Mouse (Mus musculus): ENCODE data around the gene Actn2. TPM values are rescaled to one million over a fixed set of nuclear protein-coding genes. Genes with fewer than 3 reads are reported as not detected.

Gene Actn2
- polyA plus RNA-seq, 1 experiment = not detected

DNA sequence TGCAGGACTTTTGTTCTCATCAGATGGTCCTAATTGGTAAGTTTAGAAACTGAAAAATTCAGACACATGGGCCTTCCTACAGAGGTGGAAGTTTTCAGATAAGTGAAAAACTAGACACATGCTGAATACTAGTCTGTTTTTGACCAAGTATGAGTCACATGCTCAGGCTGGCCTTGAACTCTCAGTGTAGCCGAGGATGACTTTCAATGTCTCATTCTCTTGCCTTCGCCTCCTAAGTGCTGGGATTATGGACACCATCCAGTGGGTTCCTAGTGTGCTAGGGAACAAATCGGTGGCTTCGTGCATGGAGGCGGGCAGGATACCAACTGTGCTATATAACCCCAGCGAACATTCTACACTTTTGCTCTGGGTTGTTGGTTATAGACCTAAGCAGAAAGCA lies 13.0 kb downstream of the Actn2 start:
- H3K4me3 ChIP-seq (ENCODE audit: insufficient read depth, low read depth, low read length) = no peak overlapping the region
- peaks cover 13% of the 10 kb centered on the region for H3K4me1 ChIP-seq (ENCODE audit: control insufficient read depth, insufficient read depth, low read length)
- WGBS = 87% methylated on average over 6 of the region's 6 CpGs
- TF ChIP-seq POLR2A (IDR thresholded peaks at IDR 0.05; ENCODE audit: insufficient read depth, low read depth, low read length) (no peak), CTCF (IDR thresholded peaks at IDR 0.05; ENCODE audit: insufficient read depth, low read depth, low read length) (no peak)
- H3K27ac ChIP-seq (ENCODE audit: insufficient read depth, low read depth, low read length) = no peak overlapping the region

DNA sequence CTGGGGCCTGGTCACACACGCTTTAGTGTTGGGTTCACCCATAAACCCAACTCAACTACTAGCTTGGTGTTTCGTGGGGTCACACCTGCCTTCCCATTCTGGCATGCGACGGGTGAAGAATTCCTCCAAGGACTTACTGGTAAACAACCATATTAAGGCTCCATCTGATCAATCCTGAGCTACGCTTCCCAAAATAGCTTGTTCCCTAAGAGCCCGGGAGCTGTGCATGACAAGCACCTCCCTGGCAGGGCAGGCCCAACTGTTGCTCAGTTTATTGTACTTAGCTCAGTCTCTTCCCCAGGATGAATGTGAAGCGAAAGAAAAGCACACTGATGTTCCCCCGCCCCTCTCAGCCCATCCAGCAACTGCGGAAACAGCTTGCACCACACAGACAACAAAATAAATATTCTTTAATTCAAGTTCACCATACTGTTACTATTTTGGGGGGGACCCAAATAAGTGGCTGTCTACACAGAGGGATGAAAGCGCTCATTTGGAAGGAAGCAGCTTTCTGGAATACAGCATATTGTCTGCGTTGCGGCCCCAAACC lies 17.4 kb downstream of the Actn2 start:
- Histone ChIP-seq H3K27ac (ENCODE audit: insufficient read depth, low read depth, low read length) (0 out of 2 replicates have a peak overlapping the region, but pooled peaks have one; percentile 12), H3K4me3 (ENCODE audit: insufficient read depth, low read depth, low read length) (no peak overlapping the region), H3K4me1 (ENCODE audit: control insufficient read depth, insufficient read depth, low read length) (peaks cover 23% of the 10 kb centered on the region)
- TF ChIP-seq CTCF (IDR thresholded peaks at IDR 0.05; ENCODE audit: insufficient read depth, low read depth, low read length) = no peak
- no peak for TF ChIP-seq POLR2A (IDR thresholded peaks at IDR 0.05; ENCODE audit: insufficient read depth, low read depth, low read length)
- WGBS = 38% methylated on average over 12 of the region's 12 CpGs

DNA sequence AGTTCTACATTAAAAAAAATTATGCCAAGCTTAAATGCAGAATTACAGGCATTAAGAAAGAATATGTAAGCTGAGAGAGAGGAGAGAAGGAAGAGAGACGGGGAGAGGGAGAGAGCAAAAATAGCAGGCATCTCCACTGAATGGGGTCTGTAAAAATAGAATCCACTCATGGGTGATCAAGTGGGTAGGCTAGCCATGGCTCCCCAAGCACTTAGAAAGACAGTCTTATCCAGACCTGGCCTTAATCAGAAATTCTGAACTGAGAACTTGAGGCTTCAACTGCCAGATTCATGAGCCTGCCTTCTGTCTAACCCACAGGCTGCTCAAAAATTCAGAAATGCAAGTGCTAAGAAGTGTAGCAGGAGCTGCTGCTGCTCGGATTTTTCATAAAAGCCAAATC lies 20.4 kb downstream of the Actn2 start:
- H3K4me1 ChIP-seq (ENCODE audit: control insufficient read depth, insufficient read depth, low read length) = peaks cover 27% of the 10 kb centered on the region
- no peak for TF ChIP-seq CTCF (IDR thresholded peaks at IDR 0.05; ENCODE audit: insufficient read depth, low read depth, low read length)
- no peak for TF ChIP-seq POLR2A (IDR thresholded peaks at IDR 0.05; ENCODE audit: insufficient read depth, low read depth, low read length)
- no peak overlapping the region for H3K4me3 ChIP-seq (ENCODE audit: insufficient read depth, low read depth, low read length)
- WGBS = 49% methylated on average over 2 of the region's 2 CpGs
- no peak overlapping the region for H3K27ac ChIP-seq (ENCODE audit: insufficient read depth, low read depth, low read length)

DNA sequence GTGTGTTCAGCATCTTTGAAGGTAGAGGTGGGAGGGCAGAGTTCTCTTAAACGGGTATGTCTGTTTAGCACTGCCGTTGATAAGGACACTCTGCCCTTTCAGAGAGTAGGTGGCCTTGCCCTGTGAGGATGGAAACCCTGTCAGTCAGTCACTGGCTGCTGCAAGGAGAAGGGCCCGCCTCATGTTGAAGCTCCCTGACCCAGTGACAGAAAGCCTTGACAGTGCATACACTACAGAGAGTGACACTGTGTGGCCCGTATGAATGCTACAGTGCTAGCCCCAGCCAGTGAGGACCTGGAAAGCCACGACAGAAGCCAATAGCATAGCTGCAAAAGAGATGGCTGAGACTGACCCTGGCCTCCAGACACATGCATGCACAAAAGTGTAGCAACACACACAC lies 22.5 kb downstream of the Actn2 start:
- TF ChIP-seq CTCF (IDR thresholded peaks at IDR 0.05; ENCODE audit: insufficient read depth, low read depth, low read length) (no peak), POLR2A (IDR thresholded peaks at IDR 0.05; ENCODE audit: insufficient read depth, low read depth, low read length) (no peak)
- Histone ChIP-seq H3K4me3 (ENCODE audit: insufficient read depth, low read depth, low read length) (no peak overlapping the region), H3K4me1 (ENCODE audit: control insufficient read depth, insufficient read depth, low read length) (peaks cover 19% of the 10 kb centered on the region), H3K27ac (ENCODE audit: insufficient read depth, low read depth, low read length) (no peak overlapping the region)
- 77% methylated on average over 5 of the region's 5 CpGs for WGBS

DNA sequence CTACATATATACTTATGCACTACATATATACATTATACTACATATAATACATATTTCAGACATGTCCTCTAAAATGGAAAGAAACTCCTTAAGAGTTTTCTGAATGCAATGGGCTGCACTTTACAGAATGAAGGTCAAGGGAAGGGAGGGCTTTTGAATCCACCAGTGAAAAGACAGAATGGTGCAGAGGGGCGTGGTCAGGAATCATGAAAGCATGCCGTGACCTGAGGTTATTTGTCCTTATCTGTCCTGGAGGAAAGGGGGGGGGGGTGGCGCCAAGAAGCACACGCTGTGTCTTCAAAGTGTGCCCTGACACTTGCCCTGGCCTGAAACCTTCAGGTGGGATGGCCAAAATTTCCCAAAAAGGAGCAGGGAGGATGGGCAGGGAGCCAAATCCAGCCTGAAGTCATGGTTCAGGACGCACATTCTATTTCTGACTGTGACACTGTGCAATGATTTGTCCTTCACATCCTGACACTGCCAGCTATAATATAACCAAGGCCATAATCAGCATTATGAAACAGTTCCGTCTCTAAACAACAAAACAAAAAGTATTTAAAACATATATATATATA lies 23.3 kb downstream of the Actn2 start:
- peaks cover 14% of the 10 kb centered on the region; the same call in 1 of the 2 replicates for H3K4me1 ChIP-seq (ENCODE audit: control insufficient read depth, insufficient read depth, low read length)
- TF ChIP-seq CTCF (IDR thresholded peaks at IDR 0.05; ENCODE audit: insufficient read depth, low read depth, low read length) (no peak), POLR2A (IDR thresholded peaks at IDR 0.05; ENCODE audit: insufficient read depth, low read depth, low read length) (no peak)
- 81% methylated on average over 6 of the region's 6 CpGs for WGBS
- no peak overlapping the region for H3K27ac ChIP-seq (ENCODE audit: insufficient read depth, low read depth, low read length)
- no peak overlapping the region for H3K4me3 ChIP-seq (ENCODE audit: insufficient read depth, low read depth, low read length)

DNA sequence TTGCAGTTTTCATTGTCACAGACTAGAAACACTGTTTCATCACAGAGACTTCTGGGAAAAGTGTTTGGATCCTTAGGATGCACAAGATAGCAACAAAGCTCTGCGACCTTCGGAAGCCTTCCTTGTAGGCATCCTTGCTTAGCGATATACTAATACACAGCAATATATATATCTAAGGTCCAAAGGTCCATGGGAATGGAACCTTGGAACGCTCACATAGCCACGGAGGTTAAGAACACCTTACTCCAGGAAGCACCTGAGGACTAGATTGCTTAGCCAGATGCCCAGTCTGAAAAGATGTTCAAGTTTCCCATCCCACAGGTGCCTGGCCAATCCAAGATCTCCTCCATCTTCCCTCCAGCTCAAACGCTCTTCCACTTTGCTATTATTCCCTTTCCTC lies 26.4 kb downstream of the Actn2 start:
- Histone ChIP-seq H3K27ac (ENCODE audit: insufficient read depth, low read depth, low read length) (no peak overlapping the region), H3K4me3 (ENCODE audit: insufficient read depth, low read depth, low read length) (no peak overlapping the region), H3K4me1 (ENCODE audit: control insufficient read depth, insufficient read depth, low read length) (peaks cover 10% of the 10 kb centered on the region)
- TF ChIP-seq CTCF (IDR thresholded peaks at IDR 0.05; ENCODE audit: insufficient read depth, low read depth, low read length) (no peak), POLR2A (IDR thresholded peaks at IDR 0.05; ENCODE audit: insufficient read depth, low read depth, low read length) (no peak)
- WGBS = 97% methylated on average over 6 of the region's 6 CpGs

DNA sequence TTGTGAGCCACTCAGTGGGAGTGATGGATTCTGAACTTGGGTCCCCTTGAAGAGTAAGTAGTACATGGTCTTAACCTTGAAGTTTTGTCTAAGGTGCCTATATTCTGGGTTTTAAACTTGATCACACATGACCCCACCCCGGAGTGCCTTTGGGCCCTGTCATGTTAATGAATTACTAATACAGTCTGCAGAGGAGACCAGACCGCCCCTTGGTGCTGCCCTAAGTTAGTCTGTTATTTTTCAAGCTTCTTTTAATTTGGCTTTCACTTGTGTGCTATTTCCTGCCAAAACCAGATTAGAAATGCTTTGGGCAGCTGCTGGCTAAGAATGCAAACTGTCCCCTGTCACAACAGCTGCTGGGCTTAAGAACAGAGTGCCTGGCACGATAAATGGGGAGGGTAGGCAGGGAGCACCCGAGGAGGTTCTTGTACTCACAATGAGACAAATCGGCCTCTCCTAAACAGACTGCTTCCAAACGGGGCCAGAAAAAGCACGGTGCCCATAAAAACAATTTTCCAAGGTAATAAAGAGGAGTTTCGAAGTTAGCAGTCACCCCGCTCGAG lies 28.5 kb downstream of the Actn2 start:
- no peak for TF ChIP-seq CTCF (IDR thresholded peaks at IDR 0.05; ENCODE audit: insufficient read depth, low read depth, low read length)
- no peak for TF ChIP-seq POLR2A (IDR thresholded peaks at IDR 0.05; ENCODE audit: insufficient read depth, low read depth, low read length)
- 35% methylated on average over 10 of the region's 10 CpGs for WGBS
- H3K4me3 ChIP-seq (ENCODE audit: insufficient read depth, low read depth, low read length) = no peak overlapping the region
- peaks cover 6% of the 10 kb centered on the region for H3K4me1 ChIP-seq (ENCODE audit: control insufficient read depth, insufficient read depth, low read length)
- H3K27ac ChIP-seq (ENCODE audit: insufficient read depth, low read depth, low read length) = no peak overlapping the region

DNA sequence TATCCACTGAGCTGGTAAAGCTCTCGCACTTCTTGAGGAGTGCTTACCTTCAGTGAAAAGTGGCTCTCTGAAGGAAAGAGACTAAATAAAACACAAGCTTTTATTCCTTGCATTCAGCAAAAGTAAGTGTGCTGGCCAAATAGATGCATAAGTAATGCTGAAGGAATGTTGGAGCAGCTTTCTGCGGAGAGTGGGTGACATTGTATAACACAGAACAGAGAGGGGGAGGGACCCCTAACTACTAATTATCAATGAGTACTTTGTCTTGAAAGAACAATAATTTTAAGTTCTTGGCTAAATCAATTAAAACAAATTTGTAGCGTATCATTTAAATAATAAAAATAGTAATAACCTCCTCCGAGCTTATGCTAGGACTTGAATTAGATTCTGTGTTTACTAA lies 29.2 kb downstream of the Actn2 start:
- no peak overlapping the region for H3K27ac ChIP-seq (ENCODE audit: insufficient read depth, low read depth, low read length)
- H3K4me3 ChIP-seq (ENCODE audit: insufficient read depth, low read depth, low read length) = no peak overlapping the region
- 37% methylated on average over 4 of the region's 4 CpGs for WGBS
- TF ChIP-seq CTCF (IDR thresholded peaks at IDR 0.05; ENCODE audit: insufficient read depth, low read depth, low read length) (no peak), POLR2A (IDR thresholded peaks at IDR 0.05; ENCODE audit: insufficient read depth, low read depth, low read length) (no peak)
- H3K4me1 ChIP-seq (ENCODE audit: control insufficient read depth, insufficient read depth, low read length) = peaks cover 6% of the 10 kb centered on the region

DNA sequence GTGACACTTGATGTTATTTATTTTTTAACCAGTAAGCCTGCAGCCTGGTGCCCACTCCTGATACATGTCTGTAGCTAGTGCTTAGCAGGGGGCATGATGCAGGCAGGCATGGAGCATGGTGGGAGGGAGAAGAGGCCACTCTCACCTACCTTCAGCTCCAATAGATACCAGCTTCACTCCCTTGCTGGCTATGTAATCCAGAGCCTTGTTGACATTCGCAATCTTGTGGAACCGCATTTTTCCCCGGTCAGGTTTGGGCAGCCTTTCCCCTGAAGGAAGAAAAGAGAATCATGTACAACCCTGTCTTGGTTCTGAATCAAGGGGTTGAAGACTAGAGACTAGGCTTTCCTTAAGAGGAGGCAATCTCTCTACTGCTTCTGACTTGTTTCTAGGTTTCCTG lies 31.1 kb downstream of the Actn2 start:
- no peak overlapping the region for H3K4me3 ChIP-seq (ENCODE audit: insufficient read depth, low read depth, low read length)
- peaks cover 3% of the 10 kb centered on the region; the same call in 1 of the 2 replicates for H3K4me1 ChIP-seq (ENCODE audit: control insufficient read depth, insufficient read depth, low read length)
- H3K27ac ChIP-seq (ENCODE audit: insufficient read depth, low read depth, low read length) = no peak overlapping the region
- 94% methylated on average over 3 of the region's 3 CpGs for WGBS
- TF ChIP-seq CTCF (IDR thresholded peaks at IDR 0.05; ENCODE audit: insufficient read depth, low read depth, low read length) = no peak
- no peak for TF ChIP-seq POLR2A (IDR thresholded peaks at IDR 0.05; ENCODE audit: insufficient read depth, low read depth, low read length)
